Mouse (Mus musculus) hindbrain, embryonic 12.5 days (tissue): ENCODE measurements around the gene Serpinb6a. TPM values are rescaled to one million over a fixed set of nuclear protein-coding genes. Genes with fewer than 3 reads are reported as not detected.

ENCODE experiments used
- ATAC-seq: fragments of 200-750 bp; cut with Nextera tagmentation; 2 replicates; pipeline ENCODE4 v1.8.0; 2017; ENCODE audit warnings: moderate TSS enrichment; ENCODE audit not compliant: low FRiP score
- H3K27ac ChIP-seq: fragments of 300-500 bp; sonication (generic); 2 replicates; pipeline ENCODE4 v1.5.1; 2016; ENCODE audit warnings: mild to moderate bottlenecking
- H3K27me3 ChIP-seq: fragments of 300-500 bp; sonication (generic); 2 replicates; pipeline ENCODE4 v1.6.1; 2016; ENCODE audit warnings: mild to moderate bottlenecking
- H3K36me3 ChIP-seq: fragments of 300-500 bp; sonication (generic); 2 replicates; pipeline ENCODE4 v1.6.1; 2016; ENCODE audit warnings: mild to moderate bottlenecking
- H3K4me1 ChIP-seq: fragments of 300-500 bp; sonication (generic); 2 replicates; pipeline ENCODE4 v1.6.1; 2016
- H3K4me2 ChIP-seq: fragments of 300-500 bp; sonication (generic); replicated peaks from 2 replicates; pipeline ENCODE4 v1.6.1; 2016; ENCODE audit warnings: mild to moderate bottlenecking
- H3K4me3 ChIP-seq: fragments of 300-500 bp; sonication (generic); 2 replicates; pipeline ENCODE4 v1.5.1; 2016; ENCODE audit warnings: mild to moderate bottlenecking
- H3K9ac ChIP-seq: fragments of 300-500 bp; sonication (generic); 2 replicates; pipeline ENCODE4 v1.6.1; 2016; ENCODE audit warnings: mild to moderate bottlenecking, moderate library complexity
- H3K9me3 ChIP-seq: fragments of 300-500 bp; sonication (generic); replicated peaks from 2 replicates; pipeline ENCODE4 v1.6.1; 2016; ENCODE audit warnings: mild to moderate bottlenecking
- WGBS: fragments of 180-500 bp; shearing (Covaris S2); methylation state at CpG from one replicate; pipeline ENCODE4 v1.1.7; 2016; 5-methylcytosine and 5-hydroxymethylcytosine counted together
- polyA plus RNA-seq: library from polyadenylated mRNA; unstranded; fragments of >200 nt; fragmentation: Nextera tagmentation; extraction: Ambion mirVana; gene quantifications from 2 replicates; pipeline ENCODE4 v1.2.1, GENCODE M21; 2016

The Serpinb6a gene
- polyA plus RNA-seq, 1 experiment from 2014 or later = 44.2 TPM

- 94% methylated on average over 4 of the region's 5 CpGs for WGBS
- 0 out of 2 replicates have a peak, but pooled peaks cover 5% of the 10 kb centered on the region for H3K4me1 ChIP-seq
Measured at GRCm38 (mm10) chr13:33937151-33937550, 65.4 kb downstream of the Serpinb6a start.

GRCm38 (mm10) chr13:33935465-33936181 lies 67.0 kb downstream of the Serpinb6a start:
- no peaks in the 10 kb centered on the region for H3K27me3 ChIP-seq
- H3K27ac ChIP-seq = no peak overlapping the region
- 0 out of 2 replicates have a peak, but pooled peaks cover 5% of the 10 kb centered on the region for H3K4me1 ChIP-seq
- ATAC-seq = peak; percentile 95
- under 1% methylated on average over 34 of the region's 44 CpGs for WGBS
- no peaks in the 10 kb centered on the region for H3K9me3 ChIP-seq
- peak overlapping the region; percentile 68 for H3K9ac ChIP-seq
- no peaks in the 10 kb centered on the region for H3K36me3 ChIP-seq
- H3K4me3 ChIP-seq = peak overlapping the region; percentile 58
- H3K4me2 ChIP-seq = peak overlapping the region; percentile 92

More at GRCm38 (mm10) chr13:33937151-33937550, 65.4 kb downstream of the Serpinb6a start:
- ATAC-seq = no peak
- Histone ChIP-seq H3K27me3 (no peaks in the 10 kb centered on the region), H3K9ac (no peak overlapping the region), H3K4me3 (no peak overlapping the region), H3K27ac (no peak overlapping the region), H3K36me3 (no peaks in the 10 kb centered on the region), H3K4me2 (no peak overlapping the region), H3K9me3 (no peaks in the 10 kb centered on the region)

GRCm38 (mm10) chr13:33934743-33935142 lies 67.9 kb downstream of the Serpinb6a start:
- Histone ChIP-seq H3K9ac (no peak overlapping the region), H3K36me3 (no peaks in the 10 kb centered on the region), H3K4me1 (0 out of 2 replicates have a peak, but pooled peaks cover 5% of the 10 kb centered on the region), H3K4me3 (no peak overlapping the region), H3K9me3 (no peaks in the 10 kb centered on the region), H3K27ac (no peak overlapping the region), H3K4me2 (no peak overlapping the region), H3K27me3 (no peaks in the 10 kb centered on the region)
- no peak for ATAC-seq
- 74% methylated on average over 6 of the region's 6 CpGs for WGBS

- WGBS = 88% methylated on average over 3 of the region's 3 CpGs
- H3K27ac ChIP-seq = no peak overlapping the region
- ATAC-seq = no peak
- no peaks in the 10 kb centered on the region for H3K36me3 ChIP-seq
- H3K4me1 ChIP-seq = 0 out of 2 replicates have a peak, but pooled peaks cover 2% of the 10 kb centered on the region
- H3K4me2 ChIP-seq = no peak overlapping the region
- no peak overlapping the region for H3K9ac ChIP-seq
- no peaks in the 10 kb centered on the region for H3K9me3 ChIP-seq
- H3K27me3 ChIP-seq = no peaks in the 10 kb centered on the region
- no peak overlapping the region for H3K4me3 ChIP-seq
Measured at GRCm38 (mm10) chr13:33930912-33931311, 71.7 kb downstream of the Serpinb6a start.

- Histone ChIP-seq H3K4me1 (no peaks in the 10 kb centered on the region), H3K36me3 (no peaks in the 10 kb centered on the region), H3K4me2 (no peak overlapping the region), H3K9me3 (no peaks in the 10 kb centered on the region), H3K4me3 (no peak overlapping the region), H3K27me3 (no peaks in the 10 kb centered on the region), H3K27ac (no peak overlapping the region), H3K9ac (no peak overlapping the region)
- WGBS = 79% methylated on average over 2 of the region's 2 CpGs
- no peak for ATAC-seq
Measured at GRCm38 (mm10) chr13:33930281-33930680, 72.3 kb downstream of the Serpinb6a start.

GRCm38 (mm10) chr13:33921699-33922098 lies 80.9 kb downstream of the Serpinb6a start:
- Histone ChIP-seq H3K27me3 (no peaks in the 10 kb centered on the region), H3K27ac (no peak overlapping the region), H3K4me1 (no peaks in the 10 kb centered on the region), H3K9ac (no peak overlapping the region), H3K36me3 (peaks cover 30% of the 10 kb centered on the region), H3K4me2 (no peak overlapping the region), H3K9me3 (no peaks in the 10 kb centered on the region), H3K4me3 (no peak overlapping the region)
- no peak for ATAC-seq
- 94% methylated on average over 5 of the region's 5 CpGs for WGBS

- Histone ChIP-seq H3K4me1 (no peaks in the 10 kb centered on the region), H3K27ac (no peak overlapping the region), H3K36me3 (peaks cover 30% of the 10 kb centered on the region), H3K4me3 (no peak overlapping the region), H3K9ac (no peak overlapping the region), H3K9me3 (no peaks in the 10 kb centered on the region), H3K27me3 (no peaks in the 10 kb centered on the region), H3K4me2 (no peak overlapping the region)
- WGBS = 89% methylated on average over 6 of the region's 6 CpGs
- ATAC-seq = no peak
Measured at GRCm38 (mm10) chr13:33921041-33921440, 81.6 kb downstream of the Serpinb6a start.

GRCm38 (mm10) chr13:33906821-33907220 lies 95.8 kb downstream of the Serpinb6a start:
- no peaks in the 10 kb centered on the region for H3K4me1 ChIP-seq
- no peaks in the 10 kb centered on the region for H3K9me3 ChIP-seq
- H3K4me3 ChIP-seq = no peak overlapping the region
- no peaks in the 10 kb centered on the region for H3K36me3 ChIP-seq
- no peak overlapping the region for H3K27ac ChIP-seq
- H3K9ac ChIP-seq = no peak overlapping the region
- 84% methylated on average over 3 of the region's 3 CpGs for WGBS
- H3K4me2 ChIP-seq = no peak overlapping the region
- H3K27me3 ChIP-seq = no peaks in the 10 kb centered on the region
- no peak for ATAC-seq

- WGBS = 77% methylated on average over 18 of the region's 18 CpGs
- Histone ChIP-seq H3K9ac (no peak within 1 kb of the TSS), H3K4me1 (no peaks in the 10 kb centered on the region), H3K27me3 (no peaks in the 10 kb centered on the region), H3K4me2 (no peak within 1 kb of the TSS), H3K36me3 (no peaks in the 10 kb centered on the region), H3K9me3 (no peaks in the 10 kb centered on the region), H3K27ac (no peak within 1 kb of the TSS), H3K4me3 (no peak within 1 kb of the TSS)
- ATAC-seq = no peak
Measured at GRCm38 (mm10) chr13:33905176-33905954, 97.2 kb downstream of the Serpinb6a start, which contains the start of gene Serpinb6c. Gene Serpinb6c, minus strand, starts transcription at chr13:33905708.

GRCm38 (mm10) chr13:33903290-33903689 lies 99.3 kb downstream of the Serpinb6a start:
- Histone ChIP-seq H3K27ac (no peak overlapping the region), H3K36me3 (no peaks in the 10 kb centered on the region), H3K9me3 (no peaks in the 10 kb centered on the region), H3K4me2 (no peak overlapping the region), H3K9ac (no peak overlapping the region), H3K4me1 (no peaks in the 10 kb centered on the region), H3K4me3 (no peak overlapping the region), H3K27me3 (no peaks in the 10 kb centered on the region)
- no peak for ATAC-seq
- WGBS = 78% methylated on average over 2 of the region's 2 CpGs

- no peaks in the 10 kb centered on the region for H3K27me3 ChIP-seq
- H3K36me3 ChIP-seq = no peaks in the 10 kb centered on the region
- H3K9me3 ChIP-seq = no peaks in the 10 kb centered on the region
- 47% methylated on average over 2 of the region's 2 CpGs for WGBS
- no peak overlapping the region for H3K4me3 ChIP-seq
- H3K27ac ChIP-seq = no peak overlapping the region
- no peak for ATAC-seq
- H3K4me2 ChIP-seq = no peak overlapping the region
- H3K9ac ChIP-seq = no peak overlapping the region
- H3K4me1 ChIP-seq = no peaks in the 10 kb centered on the region
Measured at GRCm38 (mm10) chr13:33894207-33894606, 108.4 kb downstream of the Serpinb6a start.
